Mouse (Mus musculus): ENCODE results near the gene Chchd6.

Chchd6 gene

GRCm38 (mm10) chr6:89404964-89405363 lies 190.5 kb downstream of the Chchd6 start:
- DNase-seq (ENCODE audit: low read depth): no peak

DNA sequence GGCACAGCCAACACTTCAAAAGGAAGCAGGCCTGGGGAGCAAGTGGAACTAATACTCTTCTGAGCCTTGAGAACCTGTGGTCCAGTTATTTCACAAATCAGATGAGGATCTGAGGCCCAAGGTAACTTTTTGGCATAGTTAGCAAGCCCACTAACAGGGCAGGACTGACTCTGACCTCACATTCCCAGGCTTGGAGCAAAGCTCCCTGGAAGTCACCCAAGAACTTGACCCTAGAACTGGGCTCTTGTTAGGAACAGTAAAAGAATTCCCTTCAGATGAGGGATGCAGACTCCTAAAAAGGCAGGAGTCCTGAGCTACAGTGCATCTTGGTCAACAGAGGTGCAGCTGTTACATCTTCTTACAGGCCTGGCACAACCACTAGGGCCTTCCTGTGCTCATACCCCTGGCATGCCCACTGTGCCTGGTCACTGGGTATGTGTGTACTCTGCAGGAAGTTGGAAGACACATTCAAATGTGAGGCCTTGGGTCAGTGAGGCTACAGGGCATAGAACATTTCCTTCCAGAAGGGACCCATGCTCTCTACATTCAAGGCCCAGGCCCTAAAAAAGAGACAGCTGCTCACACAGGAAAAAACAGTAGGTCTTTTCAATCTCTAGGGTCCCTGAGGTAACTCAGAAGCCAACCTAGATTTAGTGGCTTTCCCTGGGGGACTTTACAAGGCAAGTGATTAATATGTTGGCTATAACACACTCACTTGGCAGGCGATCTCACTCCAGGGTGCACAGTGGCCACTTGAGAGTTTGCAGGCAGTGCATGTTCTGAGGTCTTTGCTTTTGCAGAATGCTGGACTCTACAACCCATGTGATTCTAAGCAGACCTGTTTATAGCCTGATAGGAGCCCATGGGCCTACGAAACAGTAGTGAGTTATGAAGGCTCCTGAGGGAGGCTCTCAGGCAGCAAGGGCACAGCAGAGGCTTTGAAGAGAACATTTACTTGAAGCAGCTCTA lies 191.9 kb downstream of the Chchd6 start:
- DNase-seq (ENCODE audit: low read depth): no peak

GRCm38 (mm10) chr6:89402406-89402805 lies 193.0 kb downstream of the Chchd6 start:
- DNase-seq (ENCODE audit: low read depth): no peak

- DNase-seq (ENCODE audit: low read depth): no peak
Measured at GRCm38 (mm10) chr6:89399564-89399963, 195.9 kb downstream of the Chchd6 start.

DNA sequence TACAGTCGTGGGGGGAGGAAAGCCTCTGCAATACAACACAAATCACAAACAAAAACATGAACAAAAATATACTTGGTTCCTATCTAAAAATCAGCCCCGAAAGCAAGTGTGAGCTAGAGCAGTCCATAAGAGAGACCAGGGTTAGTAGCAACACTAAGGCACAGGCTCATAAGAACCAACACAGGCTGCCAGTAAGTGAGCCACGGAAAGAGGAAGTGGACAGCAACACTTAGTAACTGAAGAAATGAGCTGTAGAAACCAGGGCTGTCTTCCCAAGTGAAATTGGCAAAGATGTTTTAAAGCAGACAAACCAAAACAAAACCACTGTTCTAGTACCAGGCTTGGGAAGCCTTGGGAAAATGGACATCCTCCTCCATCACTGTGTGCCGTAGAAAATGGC lies 197.5 kb downstream of the Chchd6 start:
- no peak for DNase-seq (ENCODE audit: low read depth)

DNA sequence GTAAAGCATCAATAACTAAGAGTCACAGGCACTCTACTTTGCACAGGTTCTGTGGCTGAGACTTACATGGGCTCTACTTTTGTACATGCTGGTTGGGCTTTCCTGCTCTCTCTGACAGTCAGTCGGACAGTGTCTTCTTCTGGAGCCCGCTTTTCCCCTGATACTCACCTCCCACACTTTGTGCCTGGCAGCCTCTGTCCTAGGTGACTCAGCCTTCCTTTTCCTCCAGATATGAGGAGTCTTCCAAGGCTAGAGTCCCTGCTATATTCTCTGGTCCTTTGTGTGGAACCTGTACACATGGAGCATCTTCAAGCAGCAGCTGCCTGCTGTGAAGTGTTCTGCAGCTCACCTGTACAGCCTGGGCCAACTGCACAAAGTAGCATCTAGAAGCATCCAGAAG lies 201.6 kb downstream of the Chchd6 start:
- no peak for DNase-seq (ENCODE audit: low read depth)

DNA sequence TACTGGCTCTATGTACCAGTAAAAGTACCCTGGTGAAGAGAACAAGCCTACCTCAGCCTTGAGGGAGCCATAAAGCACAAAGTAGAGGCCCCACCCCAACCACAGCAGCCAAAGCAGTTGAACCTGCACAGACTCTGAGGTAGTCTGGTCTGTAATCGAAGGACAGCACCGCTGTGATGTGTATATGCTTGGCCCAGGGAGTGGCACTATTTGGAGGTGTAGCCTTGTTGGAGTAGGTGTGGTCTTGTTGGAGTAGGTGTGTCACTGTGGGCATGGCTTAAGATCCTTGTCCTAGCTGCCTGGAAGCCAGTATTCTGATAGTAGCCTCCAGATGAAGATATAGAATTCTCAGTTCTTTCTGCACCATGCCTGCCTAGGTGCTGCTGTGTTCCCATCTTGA lies 203.2 kb downstream of the Chchd6 start:
- no peak for DNase-seq (ENCODE audit: low read depth)

DNA sequence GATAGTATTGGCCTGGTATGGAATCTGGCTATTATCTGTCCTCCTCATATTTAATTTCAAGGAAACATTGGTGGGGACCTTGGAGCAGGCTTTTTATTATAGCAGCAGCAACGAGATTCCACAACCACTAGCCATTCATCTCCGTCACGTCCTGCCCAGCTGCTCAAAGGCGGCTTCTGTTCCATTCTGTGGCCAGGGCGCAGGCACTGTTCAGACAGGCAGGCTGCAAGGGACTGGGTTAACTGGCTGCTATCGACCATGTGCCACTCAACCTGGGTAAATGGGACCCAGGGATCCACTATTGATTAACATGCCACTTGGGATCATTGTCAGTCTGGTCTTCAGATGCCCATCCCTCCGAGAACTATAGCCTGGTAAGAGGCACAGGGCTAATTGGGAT lies 205.7 kb downstream of the Chchd6 start:
- DNase-seq (ENCODE audit: low read depth): no peak

DNA sequence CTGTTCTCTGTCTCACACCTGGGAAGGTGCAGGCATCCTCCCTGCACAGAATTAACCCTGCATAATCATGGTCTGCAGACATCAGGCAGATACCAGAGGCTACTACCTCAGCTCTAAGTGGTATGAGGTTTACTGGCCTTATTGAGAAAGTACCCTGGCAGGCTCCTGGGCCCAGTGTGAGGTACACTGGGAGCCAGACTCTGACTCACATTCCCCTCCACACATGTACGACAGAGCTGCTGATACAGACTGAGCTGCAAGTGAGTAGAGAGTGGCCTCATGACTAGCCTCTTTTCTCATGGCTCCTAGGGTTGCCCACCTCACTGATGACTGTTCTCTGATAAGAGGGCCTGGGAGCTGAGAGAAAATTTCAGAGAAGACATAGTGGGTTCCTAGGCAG lies 208.5 kb downstream of the Chchd6 start:
- DNase-seq (ENCODE audit: low read depth): no peak

GRCm38 (mm10) chr6:89384699-89385098 lies 210.8 kb downstream of the Chchd6 start:
- no peak for DNase-seq (ENCODE audit: low read depth)

- no peak for DNase-seq (ENCODE audit: low read depth)
Measured at GRCm38 (mm10) chr6:89381851-89382250, 213.6 kb downstream of the Chchd6 start.

DNA sequence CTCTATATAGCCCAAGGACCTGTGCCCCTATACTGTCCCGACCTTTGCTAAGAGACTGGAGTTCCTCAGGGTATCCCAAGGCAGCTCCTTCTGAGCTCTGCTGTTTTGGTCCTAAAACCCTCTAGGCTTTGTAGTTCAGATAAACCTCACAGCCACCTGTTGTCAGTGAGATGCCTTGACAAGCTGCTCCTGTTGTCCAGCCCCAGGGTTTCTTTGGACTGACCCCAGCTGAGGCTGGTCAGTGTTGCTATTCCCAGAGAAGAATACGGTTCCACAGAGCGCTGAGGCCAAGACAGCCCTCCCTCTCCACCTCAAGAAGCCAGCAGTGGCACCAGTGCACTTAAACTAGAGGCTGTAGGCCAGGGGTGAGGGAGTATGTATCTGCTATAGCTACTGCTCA lies 214.3 kb downstream of the Chchd6 start:
- no peak for DNase-seq (ENCODE audit: low read depth)

- DNase-seq (ENCODE audit: low read depth): no peak
Measured at GRCm38 (mm10) chr6:89380751-89381150, 214.7 kb downstream of the Chchd6 start.

DNA sequence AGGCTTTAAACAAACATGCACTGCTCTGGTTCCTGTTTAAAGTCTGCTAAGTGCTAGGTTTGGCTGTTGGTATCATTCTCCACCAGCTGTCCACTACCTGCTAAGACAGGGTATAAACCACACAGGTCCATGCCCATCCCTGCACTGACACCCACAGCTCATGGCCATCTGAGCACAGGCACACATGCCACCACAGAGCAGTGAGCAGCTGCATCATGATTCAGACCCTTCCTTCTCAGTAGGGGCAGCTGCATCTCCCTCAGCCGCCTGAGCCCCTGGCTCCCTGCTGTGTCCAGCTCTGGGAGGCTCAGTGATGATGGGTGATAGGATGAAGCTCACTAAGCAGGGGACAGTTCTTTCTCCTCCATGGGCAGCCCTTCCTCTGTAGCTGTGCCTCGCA lies 217.2 kb downstream of the Chchd6 start:
- no peak for DNase-seq (ENCODE audit: low read depth)

DNA sequence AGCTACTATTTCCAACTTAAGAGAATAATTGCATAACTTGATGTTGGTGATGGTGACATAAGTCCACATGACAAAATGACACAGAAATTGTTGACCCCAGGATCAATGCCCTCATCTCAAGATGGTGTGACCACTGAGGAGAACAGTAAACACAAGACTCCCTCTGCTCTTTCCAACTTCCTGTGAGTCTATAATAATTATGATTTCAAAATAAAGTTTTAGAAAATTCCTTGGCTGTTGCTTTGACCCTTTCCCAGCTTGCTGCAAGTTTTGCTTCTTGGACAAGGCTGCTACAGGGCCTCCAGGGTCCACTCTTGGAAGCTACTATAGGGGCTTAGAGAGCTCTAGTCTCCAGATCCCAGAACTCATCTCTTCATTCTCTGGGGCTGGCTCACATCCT lies 226.6 kb downstream of the Chchd6 start:
- DNase-seq (ENCODE audit: low read depth): no peak

GRCm38 (mm10) chr6:89364342-89364741 lies 231.1 kb downstream of the Chchd6 start:
- DNase-seq (ENCODE audit: low read depth): no peak

- peak; percentile 12 for DNase-seq (ENCODE audit: low read depth)
Measured at GRCm38 (mm10) chr6:89363107-89363451, 232.4 kb downstream of the Chchd6 start.

DNA sequence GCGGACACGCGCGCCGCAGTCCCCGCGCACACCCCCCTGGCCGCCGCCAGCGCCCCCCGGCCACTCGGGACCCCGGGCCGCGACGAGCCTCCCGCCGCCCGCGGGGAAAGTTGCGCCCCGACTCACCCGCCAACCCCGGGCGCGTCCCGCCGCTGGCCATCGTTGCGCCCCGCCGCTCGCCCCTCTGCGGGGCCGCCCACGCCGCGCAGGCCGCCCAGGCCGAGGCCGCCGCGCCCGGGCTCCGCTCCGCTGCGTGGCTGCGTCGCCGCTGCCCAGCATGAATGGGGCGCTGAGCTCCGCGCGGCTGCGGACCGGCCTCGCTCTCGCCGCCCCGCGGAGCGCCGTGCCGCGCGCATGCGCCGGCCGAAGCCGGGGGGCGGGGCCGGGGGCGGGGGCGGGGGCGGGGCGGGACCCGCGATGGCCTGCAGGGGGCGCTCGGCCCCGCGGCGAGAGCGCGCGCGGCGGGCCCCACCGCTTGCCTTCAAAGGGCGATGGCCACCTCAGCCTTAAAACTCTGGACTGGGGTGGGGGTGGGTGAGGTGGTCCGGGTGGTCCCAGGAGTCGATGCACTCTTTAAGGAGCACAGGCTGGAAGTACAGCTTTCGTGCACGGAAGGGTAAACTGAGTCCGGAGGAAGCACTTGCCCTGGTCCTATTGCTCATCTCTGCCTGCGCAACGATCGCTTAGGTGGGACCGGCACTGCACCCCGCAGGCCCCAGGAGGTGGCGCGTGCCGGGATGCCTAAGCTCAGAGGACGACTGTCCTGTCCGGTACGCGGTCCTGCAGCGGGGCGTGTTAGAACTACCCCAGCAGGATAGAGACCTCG lies 233.0 kb downstream of the Chchd6 start, which contains the start of gene Plxna1:
TSS of gene Plxna1 (minus strand) at position 340 of the 826 bp plus-strand sequence.
- peak; percentile 55 for DNase-seq (ENCODE audit: low read depth)

- DNase-seq (ENCODE audit: low read depth): peak; percentile 36
Measured at GRCm38 (mm10) chr6:89361418-89362280, 233.8 kb downstream of the Chchd6 start.

DNA sequence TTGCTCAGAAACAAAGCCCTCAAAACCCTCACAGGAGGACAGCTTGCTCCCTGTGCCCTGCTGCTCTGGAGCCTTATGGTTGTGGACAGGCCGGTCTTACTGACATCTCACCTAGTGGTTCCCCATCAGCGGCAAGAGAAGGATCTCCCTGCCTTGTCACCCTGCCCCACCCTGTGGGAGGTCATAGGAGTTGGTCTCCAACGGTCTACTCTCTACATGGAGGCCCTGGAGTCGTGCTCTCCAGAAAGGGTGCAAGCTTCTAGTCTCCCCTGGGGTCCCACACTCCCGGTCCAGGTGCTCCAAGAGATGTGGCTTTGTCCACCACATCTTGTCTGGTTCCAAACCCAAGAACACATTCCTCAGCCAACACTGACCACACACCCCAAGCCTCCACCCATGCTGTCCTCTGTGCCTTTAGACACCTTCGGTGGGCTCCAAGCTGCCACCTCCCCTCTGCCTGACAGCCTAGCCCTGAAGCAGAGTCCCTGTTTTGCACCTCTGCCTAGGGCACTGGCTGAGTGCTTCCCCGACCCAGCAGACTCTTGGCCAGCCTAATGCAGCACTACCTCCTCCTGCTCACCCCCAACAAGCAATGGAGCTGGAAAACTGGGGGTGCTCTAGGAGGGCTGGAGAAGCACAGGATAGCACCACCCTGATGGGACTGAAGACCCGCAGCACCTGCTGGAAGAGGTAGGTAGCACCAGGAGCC lies 234.6 kb downstream of the Chchd6 start:
- peak; percentile 17 for DNase-seq (ENCODE audit: low read depth)
